Mouse (Mus musculus) limb, embryonic 13.5 days (tissue): Measurements from ENCODE around the gene Hist4h4. TPM values are rescaled to one million over a fixed set of nuclear protein-coding genes. Genes with fewer than 3 reads are reported as not detected.

Experiments
- ATAC-seq: fragments of 200-750 bp; cut with Nextera tagmentation; 2 replicates; pipeline ENCODE4 v1.8.0; 2017; ENCODE audit warnings: low read depth, moderate number of reproducible peaks, moderate TSS enrichment; ENCODE audit not compliant: low FRiP score
- H3K27ac ChIP-seq: fragments of 300-500 bp; sonication (generic); 2 replicates; pipeline ENCODE4 v1.5.1; 2015; ENCODE audit warnings: inconsistent platforms, mild to moderate bottlenecking, moderate library complexity
- H3K27me3 ChIP-seq: fragments of 300-500 bp; sonication (generic); 2 replicates; pipeline ENCODE4 v1.6.1; 2015; ENCODE audit warnings: mild to moderate bottlenecking, inconsistent platforms
- H3K36me3 ChIP-seq: fragments of 300-500 bp; sonication (generic); 2 replicates; pipeline ENCODE4 v1.6.1; 2015; ENCODE audit warnings: inconsistent platforms, mild to moderate bottlenecking, moderate library complexity
- H3K4me1 ChIP-seq: fragments of 300-500 bp; sonication (generic); 2 replicates; pipeline ENCODE4 v1.6.1; 2015; ENCODE audit warnings: inconsistent platforms
- H3K4me2 ChIP-seq: fragments of 300-500 bp; sonication (generic); replicated peaks from 2 replicates; pipeline ENCODE4 v1.6.1; 2015; ENCODE audit warnings: inconsistent platforms, mild to moderate bottlenecking, moderate library complexity
- H3K4me3 ChIP-seq: fragments of 300-500 bp; sonication (generic); 2 replicates; pipeline ENCODE4 v1.5.1; 2015; ENCODE audit warnings: moderate library complexity, mild to moderate bottlenecking, inconsistent platforms
- H3K9ac ChIP-seq: fragments of 300-500 bp; sonication (generic); 2 replicates; pipeline ENCODE4 v1.6.1; 2015; ENCODE audit warnings: mild to moderate bottlenecking, inconsistent platforms
- H3K9me3 ChIP-seq: fragments of 300-500 bp; sonication (generic); 2 replicates; pipeline ENCODE4 v1.6.1; 2016; ENCODE audit warnings: inconsistent platforms
- WGBS: fragments of 180-500 bp; shearing (Covaris S2); methylation state at CpG from one replicate; pipeline ENCODE4 v1.1.7; 2015; 5-methylcytosine and 5-hydroxymethylcytosine counted together
- polyA plus RNA-seq: library from polyadenylated mRNA; unstranded; fragments of >200 nt; fragmentation: Nextera tagmentation; extraction: Ambion mirVana; gene quantifications from 2 replicates; pipeline ENCODE4 v1.2.1, GENCODE M21; 2015

Gene Hist4h4
- polyA plus RNA-seq = 0.74 and 0.84 TPM in 2 replicates

GRCm38 (mm10) chr6:136803739-136804633 is at the start of gene Hist4h4:
TSS of gene Hist4h4 (minus strand) at chr6:136804415.
- Histone ChIP-seq H3K9ac (peak within 1 kb of the TSS; percentile 98), H3K9me3 (no peaks in the 10 kb centered on the region), H3K4me2 (peak within 1 kb of the TSS; percentile 75), H3K27ac (peak within 1 kb of the TSS; percentile 100), H3K4me1 (peaks cover 28% of the 10 kb centered on the region), H3K4me3 (peak within 1 kb of the TSS; percentile 74), H3K36me3 (no peaks in the 10 kb centered on the region), H3K27me3 (no peaks in the 10 kb centered on the region)
- WGBS = under 1% methylated on average over 50 of the region's 50 CpGs
- ATAC-seq = peak; percentile 76

GRCm38 (mm10) chr6:136852762-136853161 is 48.5 kb upstream of the Hist4h4 start:
- Histone ChIP-seq H3K27me3 (no peaks in the 10 kb centered on the region), H3K36me3 (no peaks in the 10 kb centered on the region), H3K4me3 (no peak overlapping the region), H3K4me2 (no peak overlapping the region), H3K9ac (no peak overlapping the region), H3K9me3 (no peaks in the 10 kb centered on the region), H3K4me1 (peaks cover 39% of the 10 kb centered on the region), H3K27ac (peak overlapping the region; percentile 77)
- WGBS = 30% methylated on average over 3 of the region's 3 CpGs
- ATAC-seq = no peak

- Histone ChIP-seq H3K9ac (no peak overlapping the region), H3K36me3 (no peaks in the 10 kb centered on the region), H3K4me1 (peaks cover 35% of the 10 kb centered on the region), H3K27ac (peak overlapping the region; percentile 77), H3K9me3 (no peaks in the 10 kb centered on the region), H3K27me3 (no peaks in the 10 kb centered on the region), H3K4me3 (no peak overlapping the region), H3K4me2 (no peak overlapping the region)
- 66% methylated on average over 4 of the region's 4 CpGs for WGBS
- ATAC-seq = no peak
These were observed 48.1 kb upstream of the Hist4h4 start for GRCm38 (mm10) chr6:136852348-136852747.

GRCm38 (mm10) chr6:136850267-136850666 is 46.1 kb upstream of the Hist4h4 start:
- WGBS = 75% methylated on average over 6 of the region's 6 CpGs
- Histone ChIP-seq H3K9ac (no peak overlapping the region), H3K9me3 (no peaks in the 10 kb centered on the region), H3K4me3 (no peak overlapping the region), H3K4me1 (peaks cover 21% of the 10 kb centered on the region), H3K27ac (no peak overlapping the region), H3K4me2 (no peak overlapping the region), H3K27me3 (no peaks in the 10 kb centered on the region), H3K36me3 (no peaks in the 10 kb centered on the region)
- ATAC-seq = no peak

DNA sequence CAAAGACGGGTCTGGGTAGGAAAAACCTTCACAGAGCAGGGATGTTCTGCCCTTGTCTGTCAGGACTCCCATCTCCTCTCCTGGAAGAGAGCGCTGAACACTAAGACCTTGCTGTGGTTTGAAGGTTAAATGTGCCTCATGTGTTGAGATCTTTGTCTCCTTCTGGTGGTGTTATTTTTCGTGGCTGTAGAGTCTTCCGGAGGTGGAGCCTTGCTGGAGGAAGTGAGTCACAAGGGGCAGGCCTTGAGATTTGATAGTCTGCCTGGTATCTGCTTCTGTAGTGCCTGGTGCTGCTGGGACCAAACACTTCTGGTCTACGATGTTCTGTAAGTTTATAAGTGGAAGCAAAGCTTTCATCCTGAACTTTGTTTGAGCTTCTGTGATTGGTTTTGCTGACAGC is 44.8 kb upstream of the Hist4h4 start:
- ATAC-seq = no peak
- Histone ChIP-seq H3K9me3 (no peaks in the 10 kb centered on the region), H3K9ac (no peak overlapping the region), H3K4me3 (no peak overlapping the region), H3K27ac (no peak overlapping the region), H3K4me2 (no peak overlapping the region), H3K36me3 (no peaks in the 10 kb centered on the region), H3K27me3 (no peaks in the 10 kb centered on the region), H3K4me1 (peaks cover 14% of the 10 kb centered on the region)
- WGBS = 87% methylated on average over 5 of the region's 5 CpGs

GRCm38 (mm10) chr6:136848399-136848798 is 44.2 kb upstream of the Hist4h4 start:
- H3K36me3 ChIP-seq = no peaks in the 10 kb centered on the region
- 89% methylated on average over 8 of the region's 8 CpGs for WGBS
- no peak overlapping the region for H3K9ac ChIP-seq
- no peak overlapping the region for H3K27ac ChIP-seq
- H3K4me2 ChIP-seq = no peak overlapping the region
- H3K27me3 ChIP-seq = no peaks in the 10 kb centered on the region
- H3K9me3 ChIP-seq = no peaks in the 10 kb centered on the region
- H3K4me1 ChIP-seq = peaks cover 14% of the 10 kb centered on the region
- no peak for ATAC-seq
- H3K4me3 ChIP-seq = no peak overlapping the region

DNA sequence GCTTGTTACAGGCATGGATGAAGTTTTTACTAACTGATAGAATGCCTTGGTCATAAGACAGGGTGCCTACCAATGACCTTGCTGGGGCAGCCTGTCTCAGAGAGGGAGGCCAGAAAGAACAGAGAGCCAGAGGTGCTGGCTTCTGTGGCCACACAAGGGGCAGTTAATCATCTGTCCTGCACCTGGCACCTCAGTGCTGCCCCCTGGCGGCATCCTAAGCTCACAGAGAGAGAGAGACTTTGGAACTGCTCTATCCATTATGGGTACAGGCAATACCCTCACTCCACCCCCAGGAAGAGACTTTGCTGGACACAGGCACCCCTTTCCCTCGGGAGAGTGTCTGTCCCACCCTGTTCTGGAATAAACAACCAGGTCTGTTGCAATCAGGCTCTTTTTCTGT is 43.6 kb upstream of the Hist4h4 start:
- peaks cover 12% of the 10 kb centered on the region for H3K4me1 ChIP-seq
- H3K4me2 ChIP-seq = no peak overlapping the region
- no peaks in the 10 kb centered on the region for H3K9me3 ChIP-seq
- no peaks in the 10 kb centered on the region for H3K36me3 ChIP-seq
- H3K27me3 ChIP-seq = no peaks in the 10 kb centered on the region
- whole genome bisulfite sequencing = 16% methylated on average over 2 of the region's 2 CpGs
- no peak for ATAC-seq
- H3K27ac ChIP-seq = no peak overlapping the region
- H3K4me3 ChIP-seq = no peak overlapping the region
- no peak overlapping the region for H3K9ac ChIP-seq

DNA sequence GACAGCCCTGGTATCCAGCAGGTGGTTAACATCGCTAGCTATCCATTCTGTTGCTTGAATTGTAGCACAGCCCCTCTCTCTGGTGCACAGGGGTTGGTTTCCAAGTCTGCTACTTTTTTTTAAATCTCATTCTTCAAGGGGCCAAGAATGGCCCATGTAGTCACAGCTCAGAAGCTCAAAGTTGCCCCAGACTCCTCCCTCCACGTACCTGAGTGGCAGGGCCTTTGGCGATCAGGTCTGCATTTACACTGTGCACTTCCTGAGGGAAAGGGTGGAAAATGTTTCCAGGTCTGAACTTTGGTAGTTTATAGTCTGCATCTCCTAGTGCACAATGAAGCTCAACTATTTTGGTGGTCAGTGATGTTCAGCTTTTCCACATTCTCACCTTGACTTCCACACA is 43.1 kb upstream of the Hist4h4 start:
- Histone ChIP-seq H3K4me2 (no peak overlapping the region), H3K36me3 (no peaks in the 10 kb centered on the region), H3K4me3 (no peak overlapping the region), H3K27me3 (no peaks in the 10 kb centered on the region), H3K4me1 (peaks cover 7% of the 10 kb centered on the region), H3K9me3 (no peaks in the 10 kb centered on the region), H3K27ac (no peak overlapping the region), H3K9ac (no peak overlapping the region)
- ATAC-seq = no peak
- 95% methylated on average over 3 of the region's 3 CpGs for WGBS

DNA sequence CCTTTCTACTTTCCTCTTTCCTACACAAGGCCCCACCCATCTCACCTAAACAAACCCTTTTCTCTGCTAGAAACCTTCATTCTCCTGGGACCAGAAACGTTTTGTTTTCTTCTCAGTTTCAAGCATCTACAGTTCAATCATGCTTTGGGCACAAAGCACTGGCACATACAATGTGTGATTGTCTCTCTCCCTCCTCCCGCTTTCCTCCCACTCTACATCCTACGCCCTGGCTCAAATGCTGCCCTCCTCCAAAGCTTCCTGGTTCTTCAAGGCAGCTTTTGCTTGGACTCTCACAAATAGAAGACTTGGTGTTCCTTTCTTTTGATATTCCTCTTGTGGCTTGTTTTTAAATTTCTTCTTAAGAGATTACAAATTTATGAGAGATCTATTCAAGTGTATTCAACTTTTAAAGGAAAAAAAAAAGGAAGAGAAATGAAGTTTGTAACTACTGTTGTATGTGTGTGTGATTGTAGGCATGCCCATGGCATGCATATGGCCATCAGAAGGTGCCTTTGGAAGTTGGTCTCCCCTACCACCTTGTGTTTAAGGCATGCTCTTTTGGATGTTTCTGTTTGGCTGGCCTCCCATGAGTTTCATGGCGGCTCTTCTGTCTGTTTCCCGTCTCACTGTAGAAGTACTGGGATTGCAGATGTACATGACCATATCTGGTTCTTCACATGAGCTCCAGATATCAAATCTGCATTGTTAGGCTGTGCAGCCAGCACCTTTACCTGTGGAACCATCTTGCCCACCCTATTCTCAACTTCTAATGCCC is 41.7 kb upstream of the Hist4h4 start:
- WGBS = 68% methylated on average over 5 of the region's 5 CpGs
- H3K4me1 ChIP-seq = no peaks in the 10 kb centered on the region
- H3K27me3 ChIP-seq = no peaks in the 10 kb centered on the region
- H3K4me3 ChIP-seq = no peak overlapping the region
- no peak overlapping the region for H3K27ac ChIP-seq
- no peaks in the 10 kb centered on the region for H3K36me3 ChIP-seq
- no peak overlapping the region for H3K4me2 ChIP-seq
- no peaks in the 10 kb centered on the region for H3K9me3 ChIP-seq
- no peak overlapping the region for H3K9ac ChIP-seq
- ATAC-seq = no peak

GRCm38 (mm10) chr6:136844903-136845302 is 40.7 kb upstream of the Hist4h4 start:
- 72% methylated on average over 2 of the region's 2 CpGs for WGBS
- Histone ChIP-seq H3K4me2 (no peak overlapping the region), H3K4me3 (no peak overlapping the region), H3K27ac (no peak overlapping the region), H3K9ac (no peak overlapping the region), H3K27me3 (no peaks in the 10 kb centered on the region), H3K9me3 (no peaks in the 10 kb centered on the region), H3K4me1 (no peaks in the 10 kb centered on the region), H3K36me3 (no peaks in the 10 kb centered on the region)
- no peak for ATAC-seq

DNA sequence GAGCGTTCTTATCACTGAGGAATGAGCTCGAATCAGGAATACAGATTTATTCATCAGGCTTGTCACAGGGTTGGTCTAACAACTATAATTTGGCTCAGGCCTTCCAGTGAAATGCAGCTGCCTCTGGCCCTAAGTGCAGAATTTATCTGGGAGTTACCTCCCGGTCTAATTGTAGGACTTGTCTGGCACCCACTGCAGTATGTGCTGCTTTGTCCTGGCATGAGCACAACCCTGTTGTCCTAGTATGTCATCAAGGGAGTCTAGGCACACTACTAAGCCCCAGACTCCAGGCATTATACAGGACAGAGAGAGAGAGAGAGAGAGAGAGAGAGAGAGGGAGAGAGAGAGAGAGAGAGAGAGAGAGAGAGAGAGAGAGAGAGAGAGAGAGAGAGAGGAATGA is 33.1 kb upstream of the Hist4h4 start:
- WGBS = 77% methylated on average over 3 of the region's 3 CpGs

DNA sequence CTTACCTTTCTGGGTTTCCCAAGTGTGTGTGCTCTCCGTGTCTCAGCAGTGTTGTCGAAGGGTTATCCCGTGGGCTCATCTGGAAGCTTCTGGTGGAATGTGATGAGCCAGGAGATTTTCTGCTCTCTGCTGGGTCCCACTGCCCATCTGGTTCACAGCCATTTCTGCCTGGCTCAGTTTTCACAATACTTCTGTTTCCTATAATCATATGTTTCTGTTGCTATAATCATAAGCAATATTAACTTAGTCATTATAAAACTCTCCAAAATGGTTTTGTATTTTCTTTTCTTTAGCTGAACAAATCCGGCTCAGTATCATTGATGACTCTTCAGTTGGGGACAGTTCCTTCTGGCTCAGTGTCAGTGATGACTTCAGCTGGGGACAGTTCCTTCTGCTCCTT is 31.1 kb upstream of the Hist4h4 start, which contains the start of gene Smco3:
Smco3 (minus strand) TSS at position 101 of the 400 bp plus-strand sequence.
- Histone ChIP-seq H3K9me3 (no peaks in the 10 kb centered on the region), H3K27me3 (0 out of 2 replicates have a peak, but pooled peaks cover 5% of the 10 kb centered on the region), H3K36me3 (no peaks in the 10 kb centered on the region), H3K4me2 (0 out of 2 replicates have a peak within 1 kb of the TSS, but pooled peaks have one; percentile 4), H3K4me3 (no peak within 1 kb of the TSS), H3K9ac (no peak within 1 kb of the TSS), H3K27ac (no peak within 1 kb of the TSS), H3K4me1 (no peaks in the 10 kb centered on the region)
- ATAC-seq = no peak
- WGBS = 49% methylated on average over 4 of the region's 4 CpGs

More for the DNA sequence above, 33.1 kb upstream of the Hist4h4 start:
- no peaks in the 10 kb centered on the region for H3K9me3 ChIP-seq
- H3K27me3 ChIP-seq = 0 out of 2 replicates have a peak, but pooled peaks cover 5% of the 10 kb centered on the region
- ATAC-seq = no peak
- no peak overlapping the region for H3K27ac ChIP-seq
- no peak overlapping the region for H3K4me3 ChIP-seq
- H3K4me2 ChIP-seq = no peak overlapping the region
- no peaks in the 10 kb centered on the region for H3K36me3 ChIP-seq
- no peak overlapping the region for H3K9ac ChIP-seq
- H3K4me1 ChIP-seq = no peaks in the 10 kb centered on the region
